Mouse (Mus musculus): ENCODE measurements at regions not wholly inside any gene's neighbourhood (a gene's known extent, or its start where the extent isn't known, plus 50 kb on each side); places are given as distances from the start of the nearest gene placed in this dataset.

DNA sequence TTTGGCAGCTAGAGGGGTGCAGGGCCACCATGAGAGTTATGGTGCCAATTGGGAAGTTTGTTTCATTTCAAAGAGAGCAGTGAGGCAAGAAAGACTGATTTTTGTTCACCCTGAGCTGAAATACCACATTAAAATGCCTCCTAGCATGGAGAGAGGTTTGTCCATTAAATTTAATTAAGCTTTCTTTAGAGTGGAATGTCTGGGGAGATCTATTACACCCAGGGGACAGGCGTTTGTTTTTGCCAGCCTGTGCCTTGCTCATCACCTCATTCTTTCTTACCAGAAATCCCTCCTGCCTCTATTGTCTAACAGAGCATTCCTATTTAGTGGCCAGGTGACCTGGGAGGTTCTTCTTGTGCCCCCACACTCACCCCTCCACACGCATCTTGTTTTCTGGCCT, 55.2 kb upstream of the Rcn1 start:
- no peak for DNase-seq

DNA sequence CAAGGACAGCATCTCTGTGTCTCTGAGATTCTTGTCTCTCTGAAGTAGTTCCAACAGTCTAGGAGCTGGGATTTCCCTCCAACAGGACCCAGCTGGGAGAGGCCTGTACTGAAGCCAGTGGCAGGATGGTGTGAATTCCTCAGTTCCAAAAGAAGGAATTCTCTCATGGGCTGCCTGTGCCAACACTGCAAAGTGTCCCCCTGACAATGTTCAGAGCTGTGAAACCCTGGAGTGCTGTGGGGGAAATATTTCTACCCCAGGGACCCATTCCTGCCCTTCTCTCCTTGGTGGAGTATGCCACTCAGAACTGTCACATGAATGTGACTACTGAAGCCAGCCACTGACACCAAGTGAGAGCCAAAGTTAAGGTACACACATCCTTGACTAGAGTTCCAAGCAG, 55.7 kb upstream of the Rcn1 start:
- DNase-seq = no peak

DNA sequence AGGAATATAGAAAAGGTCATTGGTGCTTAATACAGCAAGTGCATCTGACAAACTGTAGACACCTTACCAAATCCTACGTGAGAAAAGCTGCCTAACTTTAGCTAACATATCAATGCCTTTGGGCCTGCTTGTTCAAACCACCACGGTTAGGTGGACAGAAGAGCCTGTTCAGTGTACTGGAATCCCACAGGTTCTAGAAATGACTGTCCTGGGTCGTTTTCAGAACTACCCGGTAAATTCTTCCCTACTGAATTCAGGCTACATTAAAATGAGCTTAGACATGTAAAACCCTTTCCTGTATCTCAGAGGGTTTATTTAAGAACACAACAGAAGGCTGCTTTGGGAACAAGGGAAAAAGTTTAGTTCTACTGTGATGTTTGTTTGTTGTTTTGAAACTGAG, 59.5 kb upstream of the Rcn1 start:
- DNase-seq = no peak

DNA sequence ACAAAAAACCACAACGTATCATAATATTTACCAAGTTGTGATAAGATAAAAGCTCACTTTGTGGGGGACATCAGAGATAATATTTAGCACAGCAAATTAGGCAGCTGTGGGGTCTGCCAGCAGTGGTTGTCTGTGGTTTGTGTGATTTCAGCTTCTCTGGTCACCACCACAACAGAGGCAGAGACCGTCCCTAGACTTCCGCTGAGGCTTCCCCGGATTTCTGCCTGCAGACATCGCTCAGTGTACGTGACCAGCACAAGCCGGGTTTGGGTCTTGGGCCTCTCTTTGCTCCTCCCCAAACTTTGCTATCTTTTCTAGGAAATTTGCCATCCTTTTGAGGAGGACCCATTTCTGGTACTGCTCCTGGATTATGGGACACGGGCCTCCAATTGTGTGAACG, 60.4 kb upstream of the Rcn1 start:
- no peak for DNase-seq

DNA sequence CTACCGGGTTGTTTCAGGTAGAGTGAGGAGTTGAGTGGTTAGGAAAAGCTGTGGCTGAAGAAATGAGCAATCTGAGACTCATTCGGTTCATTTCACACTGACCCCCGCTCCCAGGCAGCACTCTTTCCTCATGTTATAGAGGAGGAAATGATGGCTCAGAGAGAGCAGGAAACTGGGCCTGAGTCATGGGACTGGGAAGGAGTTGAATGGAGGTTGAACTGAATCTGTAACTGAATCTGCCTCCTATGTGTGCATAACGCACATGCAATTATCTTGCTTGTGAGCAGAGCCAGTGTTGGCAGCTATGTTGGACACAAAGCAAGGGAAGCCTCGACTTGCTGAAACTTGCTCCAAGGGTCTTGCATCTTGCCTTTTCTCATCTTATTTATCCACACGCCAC, 66.5 kb upstream of the Rcn1 start:
- no peak for DNase-seq

DNA sequence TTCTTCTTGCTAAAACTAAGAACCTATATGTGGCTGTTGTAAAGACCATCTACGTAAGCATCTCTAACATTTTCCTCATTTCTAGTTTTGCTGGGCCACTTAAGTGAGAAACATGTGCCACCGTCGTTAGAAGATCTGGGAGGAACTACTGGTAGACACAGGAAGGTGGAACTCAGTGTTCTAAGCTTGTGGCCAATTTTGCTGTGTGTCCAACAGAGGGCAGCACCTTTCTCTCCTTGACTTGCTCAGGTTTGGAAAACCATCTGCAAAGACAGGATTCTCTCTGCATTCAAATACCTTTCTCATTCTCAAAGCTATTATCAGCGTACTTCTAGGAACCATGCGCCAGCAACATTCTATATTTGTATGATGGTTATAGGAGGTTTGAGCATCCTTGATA, 69.8 kb upstream of the Rcn1 start:
- DNase-seq = no peak

DNA sequence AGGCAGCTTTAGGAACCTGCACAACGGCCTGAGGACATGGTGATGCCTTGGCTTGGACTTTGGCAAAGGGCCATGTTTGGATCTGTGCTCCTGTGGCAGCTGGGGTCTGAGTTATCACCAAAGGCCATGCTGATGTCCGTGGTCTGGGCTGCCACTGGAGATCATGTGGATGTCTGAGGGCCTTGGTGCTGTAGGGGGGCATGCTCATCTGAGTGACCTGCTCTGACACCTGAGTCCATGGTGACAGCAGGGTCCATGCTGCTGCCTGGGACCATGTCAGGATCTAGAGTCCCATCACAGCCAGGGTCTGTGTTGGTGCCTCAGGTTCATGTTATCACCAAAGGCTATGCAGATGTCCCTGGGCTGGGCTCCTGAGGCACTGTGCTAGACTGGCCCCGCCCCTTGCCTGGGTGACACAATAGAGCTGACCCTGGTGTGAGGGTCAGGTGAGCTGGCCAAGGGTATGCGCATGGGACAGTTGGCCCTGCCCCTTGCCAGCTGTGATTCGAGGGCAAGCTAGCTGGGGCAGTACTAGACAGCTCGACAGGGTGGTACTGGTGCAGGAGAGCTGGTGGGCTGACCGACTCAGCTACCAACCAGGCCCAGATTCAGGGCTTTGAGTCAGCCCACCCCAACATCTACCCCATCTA, 77.0 kb upstream of the Rcn1 start:
- DNase-seq = no peak

DNA sequence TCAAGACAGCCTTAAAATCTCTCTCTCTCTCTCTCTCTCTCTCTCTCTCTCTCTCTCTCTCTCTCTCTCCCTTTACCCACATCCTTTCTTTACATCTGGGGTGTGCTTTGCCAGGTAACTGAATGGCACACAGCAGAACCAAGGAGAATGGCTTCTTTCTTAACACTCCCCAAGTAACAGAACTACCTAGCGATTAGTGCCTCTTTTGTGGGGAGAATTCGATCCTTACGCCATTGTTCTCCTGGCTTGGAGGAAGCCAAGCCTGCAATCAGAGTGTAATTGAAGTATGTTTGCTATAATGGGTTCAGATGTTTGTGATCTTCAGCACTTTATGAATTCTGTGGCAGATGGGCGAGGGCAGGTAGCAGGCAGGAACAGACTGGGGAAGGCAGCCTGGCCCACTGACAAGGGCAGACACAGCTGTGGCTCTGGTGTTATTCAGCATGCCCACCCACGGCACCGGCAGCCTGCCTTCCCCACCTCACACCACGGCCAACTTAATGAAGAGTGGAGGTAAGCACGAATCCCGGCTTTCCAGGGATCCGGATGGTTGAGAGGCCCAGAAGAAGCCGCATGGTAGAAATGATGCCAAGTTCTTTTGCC, 83.0 kb upstream of the Rcn1 start:
- no peak for DNase-seq

DNA sequence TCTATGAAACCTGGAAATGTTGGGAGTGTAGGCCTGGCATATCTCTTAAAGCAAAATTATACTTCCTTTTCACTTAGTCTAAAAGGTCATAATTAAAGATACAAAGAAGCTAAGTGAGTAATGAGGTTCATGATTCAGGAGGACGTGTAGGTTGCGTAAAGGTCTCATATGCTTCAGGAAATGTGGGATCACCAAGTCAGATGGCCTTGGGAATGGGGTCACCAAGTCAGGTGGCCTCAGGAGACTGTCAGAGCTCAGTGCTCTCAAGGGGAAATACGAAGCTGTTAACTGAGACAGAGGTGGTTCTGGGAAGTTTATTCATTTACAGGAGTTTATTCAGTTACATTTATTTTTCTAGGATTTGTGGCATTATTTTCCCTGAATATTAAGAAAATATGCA, 85.4 kb upstream of the Rcn1 start:
- no peak for DNase-seq

DNA sequence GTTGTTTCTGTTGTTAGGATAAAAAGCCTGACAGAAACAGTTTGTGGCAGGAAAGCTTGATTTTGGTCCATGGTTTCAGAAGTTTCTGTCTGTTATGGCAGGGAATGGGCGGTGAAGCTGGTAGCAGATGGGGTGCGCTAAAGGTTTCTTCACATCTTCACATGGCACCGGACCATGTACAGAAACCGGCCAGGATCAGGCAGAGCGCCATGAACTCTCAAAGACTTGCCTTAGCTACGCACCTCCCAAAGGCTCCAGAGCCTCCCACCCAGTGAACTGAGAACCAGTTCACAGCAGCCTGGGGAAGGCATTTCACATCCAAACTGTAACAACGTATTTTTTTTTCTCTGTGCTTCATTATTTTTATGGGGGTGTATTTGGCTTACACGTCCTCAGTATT, 86.2 kb upstream of the Rcn1 start:
- no peak for DNase-seq

DNA sequence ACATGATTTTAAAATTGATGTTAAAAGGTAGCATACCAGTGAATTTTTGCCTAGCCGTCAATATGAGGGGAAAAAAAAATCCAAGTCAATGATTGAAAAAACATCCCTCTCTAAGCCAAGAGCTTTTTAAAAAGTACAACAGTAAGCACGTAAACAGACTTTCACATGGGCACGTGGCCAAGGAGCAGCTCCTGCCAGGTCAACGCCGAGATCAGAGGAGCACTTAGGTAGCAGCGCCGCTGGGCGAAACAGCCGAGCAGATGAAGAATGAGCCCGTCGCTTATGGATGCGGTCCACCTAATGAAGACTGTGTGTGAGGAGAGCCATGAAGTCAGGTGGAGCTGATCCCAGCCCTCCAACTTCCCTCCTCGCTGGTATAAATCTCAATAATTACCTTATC, 96.7 kb upstream of the Rcn1 start:
- DNase-seq = no peak

DNA sequence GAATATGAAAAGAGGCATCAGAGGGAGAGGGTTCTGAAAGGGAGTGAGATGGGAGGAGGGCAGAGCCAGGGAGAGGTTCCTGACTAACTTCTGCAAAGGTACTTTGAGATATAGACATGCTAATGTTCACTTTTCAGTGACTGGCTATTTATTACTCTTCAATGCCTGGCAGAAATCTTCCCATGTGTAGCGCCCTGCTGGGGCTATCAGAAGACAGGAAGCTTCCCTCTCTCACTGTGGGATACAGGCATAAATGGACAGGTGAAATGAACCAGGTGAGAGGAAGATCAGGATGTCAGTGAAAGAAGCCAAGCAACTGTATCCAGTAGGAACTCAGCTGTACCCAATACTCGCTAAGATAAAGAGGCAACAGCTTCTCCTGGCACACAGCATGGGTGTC, 105.1 kb upstream of the Rcn1 start:
- DNase-seq = no peak

DNA sequence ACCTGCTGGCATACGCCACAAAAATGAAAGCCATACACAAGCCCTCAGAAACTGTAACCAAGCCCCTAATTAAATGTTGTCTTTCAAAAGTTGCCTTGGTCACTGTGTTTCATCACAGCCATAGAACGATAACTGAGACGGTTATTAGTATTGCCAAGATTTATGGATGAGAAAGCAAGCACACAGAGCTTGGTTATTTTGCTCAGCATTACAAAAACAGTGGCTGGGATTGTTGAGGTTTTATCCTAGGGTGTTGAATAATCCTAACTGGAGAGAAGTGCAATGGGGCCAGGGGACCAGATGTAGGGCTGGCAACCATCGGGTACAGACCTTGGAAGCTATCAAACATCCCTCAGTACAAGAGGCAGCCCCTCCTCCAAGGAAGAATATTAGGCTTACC, 106.4 kb upstream of the Rcn1 start:
- no peak for DNase-seq

DNA sequence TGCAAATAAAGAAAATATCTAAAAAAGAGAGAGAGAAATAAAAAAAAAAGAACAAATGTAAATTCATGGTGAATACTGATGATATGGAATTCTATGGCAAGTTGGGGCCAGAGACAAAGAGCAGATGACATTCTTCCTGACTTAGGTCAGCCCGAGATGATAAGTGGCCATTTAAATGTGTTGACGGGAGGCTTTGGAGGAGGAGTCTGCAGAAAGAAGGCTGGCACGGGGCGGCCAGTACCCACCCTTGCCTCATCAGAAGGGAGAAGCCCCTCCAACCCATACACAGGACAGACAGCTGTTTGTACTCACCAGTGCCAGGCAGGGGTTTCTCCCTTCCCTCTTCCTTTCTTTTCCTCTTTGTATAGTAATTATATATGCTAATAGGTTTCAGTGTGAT, 108.0 kb upstream of the Rcn1 start:
- DNase-seq = no peak

DNA sequence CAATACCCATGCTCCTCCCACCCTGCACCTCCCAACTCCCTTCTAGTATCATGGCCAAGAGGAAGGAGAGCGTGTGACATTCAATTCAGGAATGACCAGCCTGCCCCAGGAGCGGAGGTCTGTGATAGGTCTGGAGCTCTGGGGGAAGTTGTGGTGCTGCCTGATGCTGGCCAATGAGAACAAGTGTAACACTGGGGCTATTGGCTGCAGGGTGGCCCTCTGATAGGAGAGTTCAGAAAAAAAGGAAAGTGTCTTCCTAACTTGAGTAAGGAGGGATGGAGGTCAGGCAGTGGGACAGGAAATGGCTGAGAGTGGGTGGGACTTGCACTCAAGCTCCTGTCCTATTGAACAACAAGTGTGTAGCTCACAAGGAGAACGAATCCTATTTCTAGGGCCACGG, 111.7 kb upstream of the Rcn1 start:
- DNase-seq = no peak

DNA sequence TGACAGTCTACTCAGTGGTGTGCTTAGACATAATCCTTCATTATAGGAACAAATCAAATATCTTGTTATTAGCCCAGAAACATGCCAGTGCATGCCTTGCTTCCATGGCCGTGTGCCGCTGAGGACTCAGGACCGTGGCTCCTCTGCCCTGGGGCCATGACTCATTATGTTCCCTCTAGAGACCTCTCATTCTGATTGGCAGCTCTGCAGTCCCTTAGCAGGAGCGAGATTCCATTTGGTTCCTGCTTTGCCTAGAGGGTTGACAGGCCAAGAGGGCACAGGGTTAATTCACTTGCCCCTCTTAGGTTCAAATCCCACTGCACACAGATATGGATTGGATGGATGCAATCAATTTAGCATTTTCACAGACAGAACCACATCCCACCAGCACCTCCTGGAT, 112.6 kb upstream of the Rcn1 start:
- no peak for DNase-seq

DNA sequence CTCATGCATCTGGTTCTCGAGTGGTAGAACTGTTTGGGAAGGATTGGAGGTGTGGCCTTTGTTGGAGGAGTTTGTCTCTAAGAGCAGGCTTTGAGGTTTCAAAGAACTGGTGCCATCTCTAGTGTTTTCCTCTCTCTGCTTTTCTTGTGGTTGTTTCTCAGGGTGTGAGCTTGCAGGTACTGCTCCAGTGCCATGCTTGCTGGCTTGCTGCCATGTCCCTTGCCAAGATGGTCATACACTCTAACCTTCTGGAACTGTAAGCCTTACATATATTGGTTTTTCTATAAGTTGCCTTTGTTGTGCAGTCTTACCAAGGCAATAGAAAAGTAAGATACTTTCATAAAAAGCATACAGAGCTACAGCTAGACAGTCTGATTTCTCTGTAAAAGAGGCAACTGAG, 115.1 kb upstream of the Rcn1 start:
- no peak for DNase-seq

DNA sequence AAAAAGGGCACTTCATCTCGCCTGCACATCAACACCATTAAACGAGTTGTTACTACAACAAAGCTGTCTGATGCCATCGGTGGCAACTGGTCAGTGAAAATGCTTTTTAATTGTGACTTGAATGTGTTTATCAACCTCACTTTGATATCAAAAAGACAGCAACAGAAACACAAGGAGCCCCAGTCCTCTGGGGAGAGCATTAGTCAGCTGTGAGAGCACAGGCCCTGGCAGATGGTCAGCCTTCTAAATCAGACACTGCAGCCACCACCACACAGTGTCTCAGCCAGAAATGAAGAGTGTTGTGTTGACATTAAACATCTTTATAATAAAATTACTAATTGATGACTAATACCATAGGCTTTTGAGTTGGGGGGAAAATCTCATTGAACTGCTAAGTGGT, 115.8 kb upstream of the Rcn1 start:
- no peak for DNase-seq

DNA sequence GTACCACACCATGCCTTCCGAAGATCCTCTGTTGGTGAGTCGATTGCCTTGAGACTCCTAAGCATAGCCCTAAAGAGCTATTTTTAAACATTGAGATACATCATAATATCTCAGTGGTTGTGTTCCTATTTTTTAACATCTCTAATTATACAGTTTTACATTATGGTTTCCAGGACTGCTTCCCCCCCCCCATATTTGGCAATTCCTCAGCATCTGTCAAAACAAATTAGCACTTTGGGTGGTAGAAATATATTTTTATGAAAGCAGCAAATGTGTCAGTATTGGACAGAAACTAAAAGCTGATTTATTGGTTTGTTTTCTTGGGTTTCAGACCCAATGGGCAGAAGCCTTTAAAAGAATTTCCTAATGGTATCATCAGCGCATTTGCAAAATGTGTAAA, 116.2 kb upstream of the Rcn1 start:
- no peak for DNase-seq

DNA sequence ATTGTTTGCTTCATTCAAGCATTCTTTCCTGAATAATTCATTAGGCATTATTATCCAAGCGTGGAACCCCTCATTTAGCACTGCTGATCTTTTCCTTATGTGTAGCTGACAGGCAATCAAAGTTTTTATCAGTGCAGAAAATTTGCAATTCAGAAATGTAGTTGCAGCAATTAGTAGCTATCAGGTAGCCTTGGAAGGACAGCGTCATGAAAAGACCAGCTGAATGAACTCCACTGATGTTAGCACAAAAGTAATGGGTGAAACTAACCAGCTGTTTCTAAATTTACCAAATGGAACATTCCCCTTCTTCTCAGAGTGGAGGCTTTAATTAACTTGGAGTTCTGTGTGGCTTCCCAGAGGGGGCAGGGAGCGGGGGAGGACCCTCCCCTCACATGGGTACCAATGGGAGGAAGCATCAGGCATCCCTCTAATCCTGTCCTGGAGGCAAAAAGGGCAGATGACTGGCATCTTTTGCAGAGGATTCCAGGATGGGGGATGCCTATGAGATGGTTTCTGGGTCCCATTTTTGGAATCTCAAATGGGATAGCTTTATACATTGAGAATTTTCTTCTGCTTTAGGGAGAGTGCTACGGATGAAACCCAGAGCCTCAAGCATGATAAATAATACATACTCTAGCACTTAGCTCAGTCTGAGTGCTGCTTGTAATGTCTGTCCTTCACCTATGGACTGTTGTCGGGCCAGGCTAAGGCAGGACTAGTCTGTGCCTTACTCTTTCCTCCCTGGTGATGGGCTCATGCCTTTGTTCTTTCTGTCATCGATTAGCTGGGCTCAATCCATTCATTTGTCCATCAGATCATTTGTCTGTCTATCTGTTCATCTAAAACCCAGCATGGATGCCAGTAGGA, 117.4 kb upstream of the Rcn1 start:
- no peak for DNase-seq

DNA sequence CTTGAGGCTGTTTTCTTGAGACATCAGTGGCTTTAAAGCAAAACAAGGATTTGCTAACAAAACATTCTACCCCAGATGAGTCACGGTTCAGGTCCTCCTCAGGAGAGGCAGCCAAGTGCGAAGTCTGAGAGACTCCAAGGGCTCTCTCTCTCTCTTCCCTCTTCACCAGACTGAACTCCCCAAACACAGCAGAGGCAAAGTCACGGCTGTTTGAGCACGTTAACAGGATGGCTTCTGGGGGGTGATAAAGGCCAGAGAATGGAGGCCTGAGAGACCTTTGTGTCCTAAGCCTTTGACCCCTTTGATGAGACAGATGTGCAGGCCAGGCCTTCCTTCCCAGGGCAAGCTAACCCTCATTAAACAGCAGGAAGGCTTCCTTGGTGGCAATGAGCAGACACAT, 122.7 kb upstream of the Rcn1 start:
- no peak for DNase-seq

DNA sequence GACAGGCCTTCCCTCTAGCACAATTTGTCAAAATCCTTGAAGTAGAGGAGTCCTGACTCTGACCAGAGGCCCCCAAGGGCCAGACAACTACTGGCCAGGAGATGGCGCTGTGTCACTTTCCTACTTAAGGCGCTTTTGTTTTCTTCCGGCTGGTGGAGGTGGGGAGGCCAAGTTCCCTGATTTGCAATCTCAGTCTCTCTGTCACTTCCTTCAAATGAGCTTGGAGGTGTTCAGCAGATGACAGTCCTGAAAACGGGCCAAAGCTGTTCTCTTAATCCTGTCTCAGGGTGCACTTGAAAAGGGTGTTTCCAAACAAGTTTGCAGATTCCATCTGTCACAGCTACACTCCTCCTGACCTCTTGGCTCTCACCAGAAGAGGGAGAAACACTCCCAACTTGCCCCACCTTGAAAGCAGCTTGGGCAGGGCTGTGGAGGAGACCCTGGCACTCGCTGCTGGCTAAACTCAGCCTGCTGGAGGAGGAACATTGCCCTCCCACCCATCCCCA, 124.2 kb upstream of the Rcn1 start:
- DNase-seq = peak; percentile 6 to 8

DNA sequence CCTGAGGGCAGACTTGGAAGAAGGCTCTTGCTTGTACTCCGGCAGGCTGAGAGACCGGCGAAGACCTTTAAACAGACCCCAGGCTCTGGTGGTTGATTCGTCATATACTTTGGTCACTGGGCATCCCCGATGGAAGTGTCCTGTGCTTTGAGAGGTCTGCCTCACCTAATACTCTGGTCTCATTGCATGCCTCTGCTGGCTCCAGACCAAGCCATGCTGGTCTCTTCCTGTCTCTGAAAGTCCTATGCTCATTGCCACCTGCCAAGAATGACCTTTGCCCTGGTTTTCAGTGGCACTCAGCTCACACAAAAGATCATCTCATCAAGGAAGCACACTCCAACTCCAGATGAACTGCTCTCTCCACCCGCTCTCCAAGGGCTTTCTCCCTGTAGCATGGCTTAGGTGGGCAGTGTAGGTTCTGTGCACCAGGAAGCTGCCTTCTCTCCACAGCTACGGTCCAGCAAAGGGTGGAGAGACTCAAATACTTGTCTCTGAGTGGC, 126.0 kb upstream of the Rcn1 start:
- DNase-seq = no peak

DNA sequence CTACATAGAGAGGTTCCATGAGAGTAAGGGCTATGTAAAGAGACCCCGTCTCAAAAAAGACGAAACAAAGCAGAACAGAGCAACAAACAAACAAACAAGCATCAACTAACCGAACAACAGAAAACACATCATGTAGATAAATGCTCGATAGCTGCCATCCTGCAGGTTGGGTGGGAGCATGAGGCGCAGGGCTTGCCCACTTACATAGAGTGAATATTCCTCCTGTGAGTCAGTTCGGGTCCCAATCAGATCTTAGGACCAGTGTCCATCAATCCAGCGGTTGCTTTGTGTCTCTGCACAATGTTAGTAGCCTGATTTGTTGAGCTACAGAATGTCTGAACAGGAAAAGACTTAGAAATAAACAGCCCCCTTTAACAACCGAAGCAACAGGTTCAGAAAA, 129.4 kb upstream of the Rcn1 start:
- no peak for DNase-seq

Measured in thymus, postnatal 36 days (tissue).